Mouse (Mus musculus) MEL-GATA-1-ER (cell line): ENCODE measurements around the gene Sft2d2.

Experiments
- DNase-seq: peaks from one replicate; pipeline ENCODE4 v3.0.0-alpha.2; 2012; ENCODE audit warnings: low read depth; ENCODE audit errors: extremely low read depth

Gene Sft2d2

GRCm38 (mm10) chr1:165190571-165191273, 3.5 kb downstream of the Sft2d2 start:
- no peak for DNase-seq

- DNase-seq, result no peak
Measured at GRCm38 (mm10) chr1:165190068-165190467, 4.2 kb downstream of the Sft2d2 start.

- DNase-seq, result no peak
Measured at GRCm38 (mm10) chr1:165188806-165189580, 5.2 kb downstream of the Sft2d2 start.

- DNase-seq, result no peak
Measured at GRCm38 (mm10) chr1:165187357-165187756, 6.9 kb downstream of the Sft2d2 start.

GRCm38 (mm10) chr1:165186491-165186890, 7.7 kb downstream of the Sft2d2 start:
- DNase-seq, result no peak

- no peak for DNase-seq
Measured at GRCm38 (mm10) chr1:165185116-165185515, 9.1 kb downstream of the Sft2d2 start.

- DNase-seq, result no peak
Measured at GRCm38 (mm10) chr1:165184178-165184577, 10.1 kb downstream of the Sft2d2 start.

- DNase-seq, result no peak
Measured at GRCm38 (mm10) chr1:165183400-165183799, 10.8 kb downstream of the Sft2d2 start.

- no peak for DNase-seq
Measured at GRCm38 (mm10) chr1:165179321-165179720, 14.9 kb downstream of the Sft2d2 start.

- DNase-seq, result no peak
Measured at GRCm38 (mm10) chr1:165178075-165178474, 16.2 kb downstream of the Sft2d2 start.

- DNase-seq, result no peak
Measured at GRCm38 (mm10) chr1:165174059-165174616, 20.1 kb downstream of the Sft2d2 start.

GRCm38 (mm10) chr1:165171277-165171676, 23.0 kb downstream of the Sft2d2 start:
- no peak for DNase-seq

- DNase-seq, result no peak
Measured at GRCm38 (mm10) chr1:165170157-165170556, 24.1 kb downstream of the Sft2d2 start.

- DNase-seq, result no peak
Measured at GRCm38 (mm10) chr1:165169462-165169861, 24.8 kb downstream of the Sft2d2 start.

GRCm38 (mm10) chr1:165164920-165165319, 29.3 kb downstream of the Sft2d2 start:
- no peak for DNase-seq

GRCm38 (mm10) chr1:165160723-165161405, 33.4 kb downstream of the Sft2d2 start, which contains the start of gene Tbx19:
Gene Tbx19 (minus strand): TSS chr1:165160773.
- DNase-seq, result no peak

- no peak for DNase-seq
Measured at GRCm38 (mm10) chr1:165158841-165159240, 35.4 kb downstream of the Sft2d2 start.

- DNase-seq, result peak; percentile 59
Measured at GRCm38 (mm10) chr1:165154162-165154561, 40.1 kb downstream of the Sft2d2 start.

- no peak for DNase-seq
Measured at GRCm38 (mm10) chr1:165151216-165151615, 43.0 kb downstream of the Sft2d2 start.

GRCm38 (mm10) chr1:165142343-165142916, 51.8 kb downstream of the Sft2d2 start:
- no peak for DNase-seq

- DNase-seq, result no peak
Measured at GRCm38 (mm10) chr1:165140227-165140626, 54.0 kb downstream of the Sft2d2 start.
